18 mouse cellular contexts compared by ENCODE assay signal in the genomic region with DNA sequence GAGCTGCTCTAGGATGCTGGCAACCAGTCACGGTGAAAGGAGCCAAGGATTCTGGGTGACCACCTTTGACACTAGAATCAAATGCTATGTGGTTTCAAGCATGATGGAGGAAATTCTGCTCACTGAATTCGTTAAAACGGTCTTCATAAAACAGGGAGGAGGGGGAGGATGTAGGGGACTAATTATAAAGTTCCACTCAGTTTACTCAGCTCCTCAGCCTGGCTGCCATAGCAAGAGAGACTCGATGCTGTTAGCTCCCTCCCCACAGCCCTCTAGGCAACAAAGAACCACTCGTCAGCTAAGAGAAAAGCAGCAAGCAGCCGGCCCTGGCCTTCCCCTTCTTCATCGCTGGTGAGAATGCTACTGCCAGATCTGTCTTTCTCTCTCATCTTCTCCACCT.
A peak's percentile ranks its signal among the peaks of the same experiment; 100 is the strongest.
DNase-seq lines count a peak whose midpoint lies in the region; ATAC-seq and TF ChIP-seq lines count a peak whose summit lies in the region.
"Had no signal": no experiment of that assay in that cellular context is flagged by ENCODE, and none has a peak within 500 bp of the region (broad histone marks: within the 10 kb centered on the region; RNA-seq: fewer than 3 reads in every experiment).

No protein-coding gene starts in this region.

- WGBS in kidney, embryonic 15.5 days, result 45% methylated on average over 7 of the region's 7 CpGs
- WGBS in forebrain, embryonic 10.5 days, result 42% methylated on average over 7 of the region's 7 CpGs
- 15% methylated on average over 7 of the region's 7 CpGs for WGBS in forebrain, postnatal 0 days
- WGBS in midbrain, embryonic 15.5 days, result 34% methylated on average over 7 of the region's 7 CpGs
- 71% methylated on average over 7 of the region's 7 CpGs for WGBS in liver, postnatal 0 days (ENCODE audit: insufficient replicate concordance)

- H3K4me3 ChIP-seq in kidney, embryonic 15.5 days (replicated peaks), result no peak overlapping the region
- H3K4me3 ChIP-seq in forebrain, embryonic 10.5 days, result no peak overlapping the region
- H3K4me3 ChIP-seq in forebrain, postnatal 0 days (ENCODE audit: low read depth, low read length), result no peak overlapping the region
- no peak overlapping the region for H3K4me3 ChIP-seq in midbrain, embryonic 15.5 days
- no peak overlapping the region for H3K4me3 ChIP-seq in liver, postnatal 0 days (ENCODE audit: low read depth, low read length)
- no peak overlapping the region for H3K4me3 ChIP-seq in left cerebral cortex, adult 2 months
- H3K4me3 ChIP-seq: embryonic facial prominence, embryonic 15.5 days; heart, embryonic 13.5 days; limb, embryonic 13.5 days had no signal

- H3K36me3 ChIP-seq in kidney, embryonic 15.5 days, result no peaks in the 10 kb centered on the region
- H3K36me3 ChIP-seq in forebrain, embryonic 10.5 days (replicated peaks), result no peaks in the 10 kb centered on the region
- H3K36me3 ChIP-seq in forebrain, postnatal 0 days (ENCODE audit: insufficient read depth), result no peaks in the 10 kb centered on the region
- no peaks in the 10 kb centered on the region for H3K36me3 ChIP-seq in midbrain, embryonic 15.5 days (replicated peaks)
- no peaks in the 10 kb centered on the region for H3K36me3 ChIP-seq in liver, postnatal 0 days (replicated peaks; ENCODE audit: insufficient read depth, low read length)
- H3K36me3 ChIP-seq: embryonic facial prominence, embryonic 15.5 days; heart, embryonic 13.5 days; limb, embryonic 13.5 days had no signal

- H3K9ac ChIP-seq in kidney, embryonic 15.5 days, result no peak overlapping the region
- 0 out of 2 replicates have a peak overlapping the region, but pooled peaks have one; percentile 18 for H3K9ac ChIP-seq in forebrain, postnatal 0 days
- H3K9ac ChIP-seq in midbrain, embryonic 15.5 days, result no peak overlapping the region
- H3K9ac ChIP-seq in liver, postnatal 0 days (replicated peaks), result no peak overlapping the region
- H3K9ac ChIP-seq: embryonic facial prominence, embryonic 15.5 days; heart, embryonic 13.5 days; limb, embryonic 13.5 days had no signal

- H3K27ac ChIP-seq in kidney, embryonic 15.5 days, result 0 out of 2 replicates have a peak overlapping the region, but pooled peaks have one; percentile 33
- H3K27ac ChIP-seq in forebrain, embryonic 10.5 days, result peak overlapping the region; percentile 78
- H3K27ac ChIP-seq in forebrain, postnatal 0 days (ENCODE audit: low read depth, low read length), result 0 out of 2 replicates have a peak overlapping the region, but pooled peaks have one; percentile 29
- H3K27ac ChIP-seq in midbrain, embryonic 15.5 days, result peak overlapping the region; percentile 68
- no peak overlapping the region for H3K27ac ChIP-seq in liver, postnatal 0 days (ENCODE audit: low read depth)
- no peak overlapping the region for H3K27ac ChIP-seq in left cerebral cortex, adult 2 months
- H3K27ac ChIP-seq: embryonic facial prominence, embryonic 15.5 days; heart, embryonic 13.5 days; limb, embryonic 13.5 days had no signal

- intact Hi-C loops in left cerebral cortex, adult 2 months (cut with DNase I), result loop anchor here (10.0 kb wide), 1 partner anchor 385 kb away; no protein-coding TSS in a partner anchor

- no peak for DNase-seq in kidney, postnatal 36 days
- DNase-seq in forebrain, embryonic 10.5 days (ENCODE audit: extremely low spot score, low spot score), result no peak
- peak; percentile 56 for DNase-seq in forebrain, postnatal 0 days
- DNase-seq in adrenal gland, adult (ENCODE audit: inconsistent age in 2 of 2, low spot score in 1 of 2), result no peak
- DNase-seq in liver, postnatal 0 days, result no peak
- no peak for DNase-seq in left cerebral cortex, adult 2 months (ENCODE audit: extremely low spot score in 1 of 2, low spot score in 2 of 2)
- DNase-seq: cerebellum, adult 11-12 months; heart, postnatal 4 days; kidney, adult 18-20 months; kidney, postnatal 25 days; lung, postnatal 4 days; right cerebral cortex, postnatal 25 days; thymus, adult 18-20 months had no signal

- no peaks in the 10 kb centered on the region for H3K27me3 ChIP-seq in kidney, embryonic 15.5 days
- peaks cover 16% of the 10 kb centered on the region for H3K27me3 ChIP-seq in forebrain, embryonic 10.5 days (ENCODE audit: poor library complexity, severe bottlenecking)
- no peaks in the 10 kb centered on the region for H3K27me3 ChIP-seq in forebrain, postnatal 0 days (ENCODE audit: insufficient read depth, low read length)
- no peaks in the 10 kb centered on the region for H3K27me3 ChIP-seq in midbrain, embryonic 15.5 days (replicated peaks)
- H3K27me3 ChIP-seq in liver, postnatal 0 days (ENCODE audit: insufficient read depth, low read length), result no peaks in the 10 kb centered on the region
- H3K27me3 ChIP-seq: embryonic facial prominence, embryonic 15.5 days; heart, embryonic 13.5 days; limb, embryonic 13.5 days had no signal

- H3K9me3 ChIP-seq in kidney, embryonic 15.5 days (replicated peaks), result no peaks in the 10 kb centered on the region
- 0 out of 2 replicates have a peak, but pooled peaks cover 4% of the 10 kb centered on the region for H3K9me3 ChIP-seq in forebrain, embryonic 10.5 days
- H3K9me3 ChIP-seq in forebrain, postnatal 0 days (ENCODE audit: low read length), result no peaks in the 10 kb centered on the region
- H3K9me3 ChIP-seq in midbrain, embryonic 15.5 days, result no peaks in the 10 kb centered on the region
- no peaks in the 10 kb centered on the region for H3K9me3 ChIP-seq in liver, postnatal 0 days (ENCODE audit: low read length)
- H3K9me3 ChIP-seq: embryonic facial prominence, embryonic 15.5 days; heart, embryonic 13.5 days; limb, embryonic 13.5 days had no signal

- no peak for TF ChIP-seq CTCF in forebrain, postnatal 0 days (IDR thresholded peaks at IDR 0.05; ENCODE audit: low read depth)
- TF ChIP-seq CTCF in liver, postnatal 0 days (IDR thresholded peaks at IDR 0.05; ENCODE audit: low read depth), result no peak
- no peak for TF ChIP-seq CTCF in left cerebral cortex, adult 2 months (IDR thresholded peaks at IDR 0.05)

- peaks cover 23% of the 10 kb centered on the region for H3K4me1 ChIP-seq in kidney, embryonic 15.5 days
- peaks cover 58% of the 10 kb centered on the region for H3K4me1 ChIP-seq in forebrain, embryonic 10.5 days
- H3K4me1 ChIP-seq in forebrain, postnatal 0 days (ENCODE audit: insufficient read depth), result peaks cover 13% of the 10 kb centered on the region; the same call in 1 of the 2 replicates
- H3K4me1 ChIP-seq in midbrain, embryonic 15.5 days, result peaks cover 31% of the 10 kb centered on the region
- H3K4me1 ChIP-seq in liver, postnatal 0 days (ENCODE audit: insufficient read depth), result peaks cover 19% of the 10 kb centered on the region

- TF ChIP-seq EP300 in liver, postnatal 0 days (IDR thresholded peaks at IDR 0.05; ENCODE audit: low read depth), result no peak

- no peak for ATAC-seq in kidney, embryonic 15.5 days (replicated peaks; ENCODE audit: low FRiP score)
- ATAC-seq in forebrain, postnatal 0 days, result peak; percentile 40; the same call in 1 of the 2 replicates
- 0 out of 2 replicates have a peak, but pooled peaks have one; percentile 22 for ATAC-seq in midbrain, embryonic 15.5 days (replicated peaks)
- ATAC-seq in liver, postnatal 0 days, result no peak

- no peak overlapping the region for H3K4me2 ChIP-seq in kidney, embryonic 15.5 days
- H3K4me2 ChIP-seq in forebrain, postnatal 0 days (ENCODE audit: low read depth), result no peak overlapping the region
- H3K4me2 ChIP-seq in midbrain, embryonic 15.5 days, result no peak overlapping the region
- H3K4me2 ChIP-seq in liver, postnatal 0 days (ENCODE audit: low read depth, low read length), result no peak overlapping the region
- H3K4me2 ChIP-seq: embryonic facial prominence, embryonic 15.5 days; heart, embryonic 13.5 days; limb, embryonic 13.5 days had no signal

Comparison
In these comparisons a context has a peak if more than half of its experiments do, and no peak if none do; other contexts are left out.
1. ATAC-seq: peak in forebrain, postnatal 0 days (single experiment) and midbrain, embryonic 15.5 days (single experiment); none in kidney, embryonic 15.5 days (single experiment) and liver, postnatal 0 days (single experiment).
2. H3K27ac ChIP-seq: peak in kidney, embryonic 15.5 days (single experiment), forebrain, embryonic 10.5 days (single experiment), forebrain, postnatal 0 days (single experiment) and midbrain, embryonic 15.5 days (single experiment); none in liver, postnatal 0 days (single experiment) and left cerebral cortex, adult 2 months (single experiment).